Mouse (Mus musculus) layer of hippocampus, adult 9-11 months (tissue): Measurements from ENCODE around the gene D630045J12Rik.

Experiments
- DNase-seq: peaks from one replicate; pipeline ENCODE4 v3.0.0; 2022

D630045J12Rik gene

GRCm38 (mm10) chr6:38087242-38088026 lies 166.4 kb downstream of the D630045J12Rik start:
- DNase-seq = no peak

- DNase-seq = no peak
Observed at GRCm38 (mm10) chr6:38083204-38083603, 170.6 kb downstream of the D630045J12Rik start.

GRCm38 (mm10) chr6:38081727-38082341 lies 172.0 kb downstream of the D630045J12Rik start:
- no peak for DNase-seq

GRCm38 (mm10) chr6:38080364-38080763 lies 173.4 kb downstream of the D630045J12Rik start:
- no peak for DNase-seq

GRCm38 (mm10) chr6:38073592-38073991 lies 180.2 kb downstream of the D630045J12Rik start:
- DNase-seq = no peak
